Mouse (Mus musculus): ENCODE measurements around the gene 4930402H24Rik. TPM values are rescaled to one million over a fixed set of nuclear protein-coding genes. Genes with fewer than 3 reads are reported as not detected.

The 4930402H24Rik gene
- 22.6 and 25.9 TPM in 2 replicates for polyA plus RNA-seq (2015; fragmentation: Nextera tagmentation; extraction: Ambion mirVana)

DNA sequence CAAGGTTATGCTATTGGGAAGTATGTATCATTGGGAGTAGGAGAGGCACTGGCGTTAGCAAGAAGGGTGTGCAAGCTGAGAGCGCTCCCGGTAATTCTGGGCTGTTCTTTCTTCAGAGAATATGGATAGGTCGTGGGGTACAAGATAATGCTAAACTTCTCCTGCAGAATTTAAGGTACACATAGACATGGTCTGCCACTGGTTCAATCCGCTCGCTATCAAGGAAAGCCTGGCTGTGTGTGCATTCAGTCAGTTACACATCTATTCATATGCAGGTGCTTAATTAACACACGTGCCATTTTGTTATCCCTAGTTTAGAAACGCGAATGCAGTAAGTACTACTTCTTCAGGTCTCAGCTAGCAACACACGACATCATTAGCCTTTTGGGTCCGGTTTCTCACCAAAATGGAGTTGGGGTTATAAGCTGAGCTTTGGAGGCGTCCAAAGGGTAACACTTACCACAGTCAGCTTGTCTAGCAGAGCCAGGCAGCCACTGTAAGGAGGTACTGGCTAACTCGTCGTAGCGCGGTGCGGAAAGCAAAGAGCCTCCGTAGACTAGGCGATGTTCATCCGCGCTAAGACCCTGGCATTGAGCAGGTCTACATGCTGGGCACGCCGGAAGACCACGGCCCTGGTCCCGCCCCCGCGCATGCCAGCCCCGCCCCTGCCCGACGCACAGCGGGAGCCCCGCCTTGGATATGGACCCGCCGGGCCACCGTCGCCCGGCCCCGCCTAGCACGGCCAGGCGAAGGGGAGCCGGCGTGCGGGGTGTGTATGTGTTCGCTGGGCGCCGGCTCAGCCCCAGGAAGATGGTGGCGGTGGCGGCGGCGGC lies at the start of gene 4930402H24Rik, which contains the start of gene Atrn:
Gene 4930402H24Rik, minus strand, starts transcription at position 656 of the 833 bp plus-strand sequence.
Gene Atrn, plus strand, starts transcription at position 745 of the 833 bp plus-strand sequence.
- peak; percentile 99 for ATAC-seq
- Histone ChIP-seq H3K9ac (ENCODE audit: low read depth, low read length) (peak within 1 kb of the TSS; percentile 88), H3K4me1 (ENCODE audit: control insufficient read depth, insufficient read depth, low read length) (peaks cover 9% of the 10 kb centered on the region), H3K9me3 (ENCODE audit: control insufficient read depth, low read length) (no peaks in the 10 kb centered on the region), H3K4me2 (ENCODE audit: low read depth, low read length) (peak within 1 kb of the TSS; percentile 80), H3K36me3 (ENCODE audit: control insufficient read depth, insufficient read depth, low read length) (no peaks in the 10 kb centered on the region), H3K27me3 (replicated peaks; ENCODE audit: control insufficient read depth, insufficient read depth, low read length) (no peaks in the 10 kb centered on the region), H3K27ac (ENCODE audit: low read length) (peak within 1 kb of the TSS; percentile 66), H3K4me3 (ENCODE audit: low read length) (peak within 1 kb of the TSS; percentile 98)
- WGBS = 3% methylated on average over 50 of the region's 50 CpGs

DNA sequence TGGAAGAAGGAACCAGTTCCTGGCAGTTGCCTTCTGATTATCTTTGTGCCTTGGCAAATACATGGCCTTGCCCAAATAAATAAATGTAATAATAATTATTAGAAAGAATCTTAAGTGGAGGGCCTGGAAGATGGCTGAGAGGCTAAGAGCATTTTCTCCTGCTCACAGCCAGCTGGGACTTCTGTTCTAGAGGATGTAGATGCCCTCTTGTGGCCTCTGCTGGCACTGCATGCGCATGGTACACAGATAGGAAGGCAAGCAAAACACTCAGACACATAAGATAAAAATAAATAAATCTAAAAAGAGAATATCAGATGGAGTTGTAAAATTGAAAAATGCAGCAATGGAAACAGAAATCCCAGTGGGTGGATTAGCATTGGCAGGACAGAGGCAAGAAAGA lies 44.3 kb upstream of the 4930402H24Rik start:
- ATAC-seq = peak; percentile 66; the same call in 1 of the 2 replicates
- Histone ChIP-seq H3K4me2 (ENCODE audit: low read depth, low read length) (no peak overlapping the region), H3K9ac (ENCODE audit: low read depth, low read length) (no peak overlapping the region), H3K36me3 (ENCODE audit: control insufficient read depth, insufficient read depth, low read length) (no peaks in the 10 kb centered on the region), H3K4me1 (ENCODE audit: control insufficient read depth, insufficient read depth, low read length) (no peaks in the 10 kb centered on the region), H3K4me3 (ENCODE audit: low read length) (no peak overlapping the region), H3K27ac (ENCODE audit: low read length) (no peak overlapping the region), H3K27me3 (replicated peaks; ENCODE audit: control insufficient read depth, insufficient read depth, low read length) (no peaks in the 10 kb centered on the region), H3K9me3 (ENCODE audit: control insufficient read depth, low read length) (no peaks in the 10 kb centered on the region)
- 0% methylated on average over 1 of the region's 1 CpGs for WGBS

DNA sequence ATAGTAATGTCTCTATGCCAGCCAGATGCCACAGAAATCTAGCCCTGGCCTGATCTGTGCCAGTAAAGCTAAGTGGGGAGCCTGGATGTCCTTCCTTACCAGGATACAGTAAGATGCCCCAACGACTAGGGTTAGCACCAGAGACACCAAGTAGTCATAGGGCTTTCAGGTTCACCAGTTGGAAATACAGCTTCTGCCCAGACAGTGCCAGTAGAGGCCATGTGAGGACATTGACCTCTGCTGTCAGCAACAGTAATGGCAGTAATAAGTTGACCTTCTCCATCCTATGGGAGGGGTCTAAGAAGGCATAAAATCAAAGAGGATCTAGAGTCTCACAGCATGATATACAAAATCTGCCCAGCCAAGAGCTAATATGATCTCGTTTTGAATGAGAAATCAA lies 43.6 kb upstream of the 4930402H24Rik start:
- Histone ChIP-seq H3K4me3 (ENCODE audit: low read length) (no peak overlapping the region), H3K36me3 (ENCODE audit: control insufficient read depth, insufficient read depth, low read length) (no peaks in the 10 kb centered on the region), H3K9me3 (ENCODE audit: control insufficient read depth, low read length) (no peaks in the 10 kb centered on the region), H3K27ac (ENCODE audit: low read length) (no peak overlapping the region), H3K4me2 (ENCODE audit: low read depth, low read length) (no peak overlapping the region), H3K4me1 (ENCODE audit: control insufficient read depth, insufficient read depth, low read length) (no peaks in the 10 kb centered on the region), H3K9ac (ENCODE audit: low read depth, low read length) (no peak overlapping the region), H3K27me3 (replicated peaks; ENCODE audit: control insufficient read depth, insufficient read depth, low read length) (no peaks in the 10 kb centered on the region)
- no peak for ATAC-seq
- WGBS = 70% methylated on average over 2 of the region's 2 CpGs

DNA sequence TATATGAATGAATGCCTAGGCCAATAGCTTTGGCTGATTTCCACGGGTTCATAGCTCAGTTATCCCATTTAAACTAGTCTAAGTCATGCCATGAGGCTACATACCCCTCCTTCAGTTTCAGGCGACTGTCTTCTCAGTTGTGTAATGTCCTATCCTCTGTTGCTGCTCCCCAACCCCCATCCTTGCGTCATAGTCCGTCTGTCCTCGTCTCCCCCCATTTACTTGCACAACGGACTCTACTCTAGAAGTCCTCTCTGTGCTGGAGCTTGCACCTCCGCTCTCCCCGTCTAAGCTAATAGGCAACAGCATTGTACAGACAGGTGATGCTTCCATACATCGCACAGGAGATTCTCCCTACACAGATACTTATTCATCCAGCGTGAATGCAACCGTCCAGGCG lies 26.7 kb upstream of the 4930402H24Rik start:
- Histone ChIP-seq H3K4me3 (ENCODE audit: low read length) (no peak overlapping the region), H3K4me1 (ENCODE audit: control insufficient read depth, insufficient read depth, low read length) (no peaks in the 10 kb centered on the region), H3K4me2 (ENCODE audit: low read depth, low read length) (no peak overlapping the region), H3K36me3 (ENCODE audit: control insufficient read depth, insufficient read depth, low read length) (no peaks in the 10 kb centered on the region), H3K9ac (ENCODE audit: low read depth, low read length) (no peak overlapping the region), H3K27ac (ENCODE audit: low read length) (no peak overlapping the region), H3K9me3 (ENCODE audit: control insufficient read depth, low read length) (no peaks in the 10 kb centered on the region), H3K27me3 (replicated peaks; ENCODE audit: control insufficient read depth, insufficient read depth, low read length) (no peaks in the 10 kb centered on the region)
- 89% methylated on average over 12 of the region's 12 CpGs for WGBS
- no peak for ATAC-seq

DNA sequence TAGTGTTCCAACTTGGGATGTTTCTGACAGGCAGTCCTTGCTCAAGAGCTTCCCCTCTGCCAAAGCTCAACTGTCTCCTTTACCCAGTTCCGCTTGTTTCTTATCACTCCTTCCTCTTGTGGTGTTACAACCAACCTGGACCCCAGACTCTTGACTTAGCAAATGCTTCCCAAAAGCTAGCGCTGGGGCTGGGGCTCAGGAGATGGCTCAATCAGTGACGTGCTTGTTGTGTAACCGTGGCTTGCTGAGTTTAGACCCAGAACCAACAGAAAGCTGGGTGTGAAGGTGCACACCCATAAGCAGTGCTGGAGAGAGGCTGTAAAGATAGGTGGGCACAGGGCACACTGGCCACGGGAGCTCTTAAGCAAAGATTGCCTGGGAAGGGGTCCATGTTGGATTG lies 23.8 kb upstream of the 4930402H24Rik start:
- H3K4me2 ChIP-seq (ENCODE audit: low read depth, low read length) = no peak overlapping the region
- no peak overlapping the region for H3K9ac ChIP-seq (ENCODE audit: low read depth, low read length)
- no peaks in the 10 kb centered on the region for H3K4me1 ChIP-seq (ENCODE audit: control insufficient read depth, insufficient read depth, low read length)
- 75% methylated on average over 5 of the region's 5 CpGs for WGBS
- ATAC-seq = no peak
- no peak overlapping the region for H3K27ac ChIP-seq (ENCODE audit: low read length)
- H3K36me3 ChIP-seq (ENCODE audit: control insufficient read depth, insufficient read depth, low read length) = no peaks in the 10 kb centered on the region
- H3K4me3 ChIP-seq (ENCODE audit: low read length) = no peak overlapping the region
- H3K27me3 ChIP-seq (replicated peaks; ENCODE audit: control insufficient read depth, insufficient read depth, low read length) = no peaks in the 10 kb centered on the region
- no peaks in the 10 kb centered on the region for H3K9me3 ChIP-seq (ENCODE audit: control insufficient read depth, low read length)

DNA sequence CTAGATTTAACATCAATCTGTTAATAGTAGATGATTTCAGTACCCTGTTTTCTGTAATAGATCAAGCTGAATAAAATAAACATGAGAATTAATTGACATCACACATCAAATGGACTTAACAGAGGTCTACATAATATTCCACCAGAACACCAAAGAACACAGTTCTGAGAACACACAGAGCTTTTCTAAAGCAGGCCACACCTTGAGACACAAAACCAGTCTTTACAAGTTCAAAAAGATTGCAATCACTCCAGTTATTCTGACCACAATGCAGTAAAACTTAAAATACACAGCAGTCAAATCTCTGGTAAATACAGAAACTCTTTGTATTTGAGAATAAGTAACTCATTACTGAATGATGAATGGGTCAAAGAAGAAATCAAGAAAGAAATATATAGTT lies 22.3 kb upstream of the 4930402H24Rik start:
- no peaks in the 10 kb centered on the region for H3K36me3 ChIP-seq (ENCODE audit: control insufficient read depth, insufficient read depth, low read length)
- no peak overlapping the region for H3K4me2 ChIP-seq (ENCODE audit: low read depth, low read length)
- H3K9ac ChIP-seq (ENCODE audit: low read depth, low read length) = no peak overlapping the region
- ATAC-seq = no peak
- no peaks in the 10 kb centered on the region for H3K27me3 ChIP-seq (replicated peaks; ENCODE audit: control insufficient read depth, insufficient read depth, low read length)
- no peaks in the 10 kb centered on the region for H3K9me3 ChIP-seq (ENCODE audit: control insufficient read depth, low read length)
- no peak overlapping the region for H3K27ac ChIP-seq (ENCODE audit: low read length)
- H3K4me3 ChIP-seq (ENCODE audit: low read length) = no peak overlapping the region
- no peaks in the 10 kb centered on the region for H3K4me1 ChIP-seq (ENCODE audit: control insufficient read depth, insufficient read depth, low read length)

DNA sequence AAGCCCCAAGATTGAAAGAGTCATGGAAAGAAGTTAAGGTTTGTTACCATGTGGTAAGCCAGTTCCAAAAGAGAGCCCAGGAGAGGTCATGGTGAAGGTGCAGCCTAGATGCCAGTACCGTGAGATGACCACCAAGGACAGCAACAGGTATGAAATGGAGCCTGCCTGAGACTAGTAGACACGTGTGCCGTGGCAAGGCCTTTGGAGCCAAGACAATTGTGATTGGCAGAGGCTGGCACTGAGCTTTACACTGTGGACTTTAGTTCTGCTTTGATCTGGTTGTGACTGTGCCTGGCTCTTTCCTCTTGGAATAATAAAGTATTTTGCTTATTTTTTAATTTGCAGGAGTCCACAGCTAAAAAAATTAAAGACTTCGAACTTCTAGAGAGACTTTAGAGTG lies 21.8 kb upstream of the 4930402H24Rik start:
- Histone ChIP-seq H3K27ac (ENCODE audit: low read length) (no peak overlapping the region), H3K4me1 (ENCODE audit: control insufficient read depth, insufficient read depth, low read length) (no peaks in the 10 kb centered on the region), H3K4me3 (ENCODE audit: low read length) (no peak overlapping the region), H3K9me3 (ENCODE audit: control insufficient read depth, low read length) (no peaks in the 10 kb centered on the region), H3K36me3 (ENCODE audit: control insufficient read depth, insufficient read depth, low read length) (no peaks in the 10 kb centered on the region), H3K9ac (ENCODE audit: low read depth, low read length) (no peak overlapping the region), H3K4me2 (ENCODE audit: low read depth, low read length) (no peak overlapping the region), H3K27me3 (replicated peaks; ENCODE audit: control insufficient read depth, insufficient read depth, low read length) (no peaks in the 10 kb centered on the region)
- 86% methylated on average over 4 of the region's 4 CpGs for WGBS
- peak; percentile 62; the same call in 1 of the 2 replicates for ATAC-seq

DNA sequence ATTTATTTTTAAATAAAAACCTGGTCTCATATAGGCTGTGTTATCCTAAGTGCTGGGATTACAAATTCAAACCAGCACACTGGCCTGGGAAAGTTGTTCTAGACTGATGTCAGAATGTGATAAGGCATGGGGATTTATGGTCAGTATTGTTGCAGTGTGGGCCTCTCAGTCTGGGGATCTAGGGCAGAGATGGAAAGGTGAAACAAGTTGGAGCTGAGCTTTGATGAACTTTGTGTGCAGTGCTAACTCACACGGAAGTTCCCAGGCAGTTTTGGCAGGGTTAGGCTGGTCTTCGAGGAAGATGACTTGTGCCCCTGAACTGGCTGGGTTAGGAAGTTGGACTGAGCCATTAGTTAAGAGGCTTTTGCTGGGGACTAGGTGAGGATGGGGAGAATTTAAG lies 18.7 kb upstream of the 4930402H24Rik start:
- WGBS = 65% methylated on average over 2 of the region's 2 CpGs
- Histone ChIP-seq H3K36me3 (ENCODE audit: control insufficient read depth, insufficient read depth, low read length) (no peaks in the 10 kb centered on the region), H3K9ac (ENCODE audit: low read depth, low read length) (no peak overlapping the region), H3K4me2 (ENCODE audit: low read depth, low read length) (no peak overlapping the region), H3K27me3 (replicated peaks; ENCODE audit: control insufficient read depth, insufficient read depth, low read length) (no peaks in the 10 kb centered on the region), H3K4me1 (ENCODE audit: control insufficient read depth, insufficient read depth, low read length) (no peaks in the 10 kb centered on the region), H3K27ac (ENCODE audit: low read length) (no peak overlapping the region), H3K4me3 (ENCODE audit: low read length) (no peak overlapping the region), H3K9me3 (ENCODE audit: control insufficient read depth, low read length) (no peaks in the 10 kb centered on the region)
- no peak; the same call in 1 of the 2 replicates for ATAC-seq

DNA sequence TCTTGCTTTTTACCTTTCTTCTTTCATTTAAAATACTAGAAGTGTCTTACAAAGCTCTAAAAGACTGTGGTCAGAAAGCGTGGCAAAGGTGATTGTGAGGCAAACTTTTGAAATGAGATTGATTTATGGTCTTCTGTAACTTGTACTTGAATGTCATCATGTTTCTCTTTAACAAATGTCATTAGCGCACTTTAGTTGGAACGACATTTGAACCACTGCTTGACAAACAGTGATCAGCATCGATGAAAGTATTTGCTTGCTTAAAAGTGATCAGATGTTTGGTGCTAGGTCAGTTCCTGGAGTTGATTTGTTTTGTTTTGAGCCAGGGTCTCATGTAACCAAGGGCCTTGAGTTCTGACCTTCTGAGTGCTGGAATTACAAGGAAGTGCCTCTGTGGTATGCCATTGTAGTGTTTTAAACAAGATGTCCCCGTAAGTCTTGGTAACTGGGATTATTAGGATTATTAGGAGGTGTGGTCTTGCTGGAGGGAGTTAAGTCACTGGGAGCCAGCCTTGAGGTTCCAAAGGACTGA lies 12.9 kb upstream of the 4930402H24Rik start:
- WGBS = 62% methylated on average over 5 of the region's 5 CpGs
- Histone ChIP-seq H3K4me1 (ENCODE audit: control insufficient read depth, insufficient read depth, low read length) (no peaks in the 10 kb centered on the region), H3K9me3 (ENCODE audit: control insufficient read depth, low read length) (no peaks in the 10 kb centered on the region), H3K4me3 (ENCODE audit: low read length) (no peak overlapping the region), H3K27ac (ENCODE audit: low read length) (no peak overlapping the region), H3K9ac (ENCODE audit: low read depth, low read length) (no peak overlapping the region), H3K27me3 (replicated peaks; ENCODE audit: control insufficient read depth, insufficient read depth, low read length) (no peaks in the 10 kb centered on the region), H3K4me2 (ENCODE audit: low read depth, low read length) (no peak overlapping the region), H3K36me3 (ENCODE audit: control insufficient read depth, insufficient read depth, low read length) (no peaks in the 10 kb centered on the region)
- no peak for ATAC-seq
